Mouse (Mus musculus) lung, postnatal 36 days (tissue): ENCODE measurements at regions not wholly inside any gene's neighbourhood (a gene's known extent, or its start where the extent isn't known, plus 50 kb on each side); places are given as distances from the start of the nearest gene placed in this dataset.

Experiments used
- DNase-seq: peaks from one replicate; pipeline ENCODE4 v3.0.0; 2022; ENCODE audit warnings: mixed read lengths

DNA sequence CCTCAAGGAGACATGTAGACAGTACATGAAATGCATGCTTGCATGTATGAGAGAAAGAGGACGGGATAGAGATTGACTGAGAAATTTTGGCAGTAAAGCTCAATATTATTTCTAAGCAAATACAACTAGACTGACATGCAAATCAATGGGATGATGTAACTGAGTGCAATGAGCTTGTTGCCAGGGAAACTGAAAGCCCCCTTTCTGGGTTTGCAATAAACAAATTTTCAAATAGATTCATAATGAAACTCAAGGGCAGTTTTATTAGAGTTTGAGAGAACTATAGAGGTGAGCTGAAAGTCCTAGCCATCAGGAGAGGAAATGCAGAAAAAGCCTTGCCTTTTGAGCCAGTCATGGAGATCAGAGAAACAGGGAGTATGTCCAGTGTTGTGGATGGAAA lies 460.2 kb downstream of the Arl4a start:
- DNase-seq: no peak

DNA sequence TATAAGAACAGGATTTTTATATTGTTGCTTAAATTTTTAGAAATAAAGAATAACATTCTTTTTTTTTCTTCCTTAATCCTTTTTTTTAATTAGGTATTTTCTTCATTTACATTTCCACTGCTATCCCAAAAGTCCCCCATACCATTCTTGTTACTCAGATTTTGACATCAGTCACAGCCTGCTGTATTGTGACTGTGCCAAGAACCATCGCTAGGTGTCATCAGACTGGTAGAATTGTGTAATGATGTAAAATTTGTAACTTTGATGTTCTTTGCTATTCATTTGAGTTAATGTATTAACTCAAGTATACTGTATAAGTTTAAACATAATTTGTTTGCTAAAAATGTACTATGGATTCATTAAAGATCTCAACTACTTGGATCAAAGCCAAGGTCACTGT lies 465.0 kb downstream of the Arl4a start:
- DNase-seq: no peak

DNA sequence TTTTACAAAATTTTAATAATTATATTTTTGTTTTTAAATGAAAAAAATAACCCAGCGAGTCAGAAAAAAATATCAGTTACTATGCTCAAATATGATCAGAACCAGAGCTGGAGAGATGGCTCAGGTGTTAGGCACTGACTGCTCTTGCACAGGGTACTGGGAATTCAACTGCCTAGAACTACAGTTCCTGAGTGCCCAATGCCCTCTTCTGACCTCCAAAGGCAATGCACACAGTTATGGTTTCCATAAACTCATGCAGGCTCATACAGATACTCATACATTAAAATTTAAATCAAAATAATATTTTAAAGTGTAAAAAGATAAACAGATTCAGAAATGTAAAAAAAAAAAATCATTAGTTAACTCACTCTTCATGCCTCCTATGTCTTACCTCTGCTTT lies 465.7 kb downstream of the Arl4a start:
- DNase-seq: no peak

DNA sequence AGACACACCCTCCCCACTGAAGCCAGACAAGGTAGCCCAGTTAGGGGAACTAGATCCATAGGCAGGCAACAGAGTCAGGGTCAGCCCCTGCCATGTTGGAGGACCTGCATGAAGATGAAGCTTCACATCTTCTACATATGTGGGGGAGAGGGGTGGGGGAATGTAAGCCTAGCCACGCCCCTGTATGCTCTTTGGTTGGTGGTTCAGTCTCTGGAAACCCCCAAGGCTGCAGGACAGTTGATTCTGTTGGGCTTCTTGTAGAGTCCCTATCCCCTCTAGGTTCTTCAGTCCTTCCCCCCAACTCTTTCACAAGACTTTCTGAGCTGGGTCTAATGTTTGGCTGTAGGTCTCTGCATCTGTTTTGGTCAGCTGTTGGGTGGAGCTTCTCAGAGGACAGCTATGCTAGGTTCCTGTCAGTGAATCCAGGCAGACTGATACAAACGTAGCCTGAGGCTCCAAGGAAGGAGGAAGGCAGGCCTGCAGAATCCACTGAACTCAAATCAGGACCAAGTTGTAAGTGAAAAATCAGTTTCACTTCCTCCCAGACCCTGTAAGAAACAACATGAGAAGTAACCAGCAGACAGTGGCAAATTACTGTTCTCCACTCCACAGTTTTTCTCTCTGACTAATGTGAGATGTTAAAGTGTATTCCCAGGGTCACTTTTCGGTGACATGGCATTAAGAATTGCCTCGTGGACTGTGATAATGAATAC lies 476.9 kb downstream of the Arl4a start:
- DNase-seq: no peak

DNA sequence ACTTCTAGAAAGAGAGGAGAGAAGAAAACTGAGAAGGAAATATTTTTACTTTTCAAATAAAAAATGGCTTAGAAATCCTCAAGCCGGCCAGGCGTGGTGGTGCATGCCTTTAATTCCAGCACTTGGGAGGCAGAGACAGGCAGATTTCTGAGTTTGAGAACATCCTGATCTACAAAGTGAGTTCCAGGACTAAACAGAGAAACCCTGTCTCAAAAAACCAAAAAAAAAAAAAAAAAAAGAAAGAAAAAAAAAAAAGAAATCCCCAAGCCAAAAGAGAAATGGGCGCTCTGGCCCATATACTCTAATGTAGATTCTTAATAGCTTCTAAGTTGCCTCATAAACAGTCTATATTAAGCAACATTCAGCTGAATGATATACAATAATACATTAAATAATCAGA lies 479.3 kb downstream of the Arl4a start:
- no peak for DNase-seq

DNA sequence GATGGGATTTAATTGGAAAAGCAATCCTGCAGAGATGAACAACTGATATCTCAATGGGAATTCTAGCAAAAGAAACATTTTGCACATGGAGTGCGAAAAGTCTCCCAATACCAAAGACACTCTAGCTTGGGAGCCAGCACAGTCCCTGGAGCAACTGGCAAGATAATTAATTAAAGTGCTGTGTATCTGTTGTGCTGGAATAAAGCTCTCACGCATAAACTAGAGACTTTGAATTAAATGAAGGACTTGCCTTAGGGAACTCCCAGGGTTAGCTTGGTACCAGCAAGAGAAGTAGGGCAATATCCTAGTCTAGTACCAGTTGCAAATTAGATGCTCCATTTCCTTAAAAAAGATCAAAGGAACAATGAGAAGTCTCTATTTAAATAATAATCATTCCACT lies 501.5 kb downstream of the Arl4a start:
- no peak for DNase-seq

DNA sequence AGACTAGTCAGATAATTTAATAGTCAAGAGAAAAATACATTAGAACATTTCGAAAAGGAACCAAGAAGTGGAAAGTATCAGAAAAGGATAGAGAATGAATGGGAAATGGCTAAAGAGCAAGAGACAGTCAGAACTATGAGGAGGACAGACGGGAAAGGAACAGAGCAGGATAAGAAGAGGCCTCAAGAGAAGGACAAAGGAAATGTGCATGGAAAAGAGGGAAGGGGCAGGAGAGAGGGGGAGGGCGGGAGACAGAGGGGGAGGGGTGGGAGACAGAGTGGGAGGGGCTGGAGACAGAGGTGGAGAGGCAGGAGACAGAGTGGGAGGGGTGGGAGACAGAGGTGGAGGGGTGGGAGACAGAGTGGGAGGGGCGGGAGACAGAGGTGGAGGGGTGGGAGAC lies 509.7 kb downstream of the Arl4a start:
- no peak for DNase-seq

DNA sequence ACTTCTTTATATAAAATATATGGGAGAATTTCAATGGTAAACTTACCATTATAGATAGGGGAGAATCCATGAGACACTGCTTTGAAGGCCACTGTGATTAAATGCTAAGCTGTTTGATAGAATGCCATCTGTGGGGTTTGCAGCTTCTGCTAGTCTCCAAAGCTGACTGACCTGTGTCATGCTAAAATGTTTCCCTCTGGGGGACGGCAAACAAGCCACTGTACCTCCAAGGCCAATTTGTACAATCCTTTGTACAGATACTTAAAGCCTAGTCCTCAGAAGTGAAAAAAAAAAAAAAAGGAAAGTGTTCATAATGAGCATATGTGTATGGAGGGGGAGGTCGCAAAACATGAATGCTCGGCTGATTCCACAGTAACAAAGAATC lies 510.6 kb downstream of the Arl4a start:
- DNase-seq: no peak

DNA sequence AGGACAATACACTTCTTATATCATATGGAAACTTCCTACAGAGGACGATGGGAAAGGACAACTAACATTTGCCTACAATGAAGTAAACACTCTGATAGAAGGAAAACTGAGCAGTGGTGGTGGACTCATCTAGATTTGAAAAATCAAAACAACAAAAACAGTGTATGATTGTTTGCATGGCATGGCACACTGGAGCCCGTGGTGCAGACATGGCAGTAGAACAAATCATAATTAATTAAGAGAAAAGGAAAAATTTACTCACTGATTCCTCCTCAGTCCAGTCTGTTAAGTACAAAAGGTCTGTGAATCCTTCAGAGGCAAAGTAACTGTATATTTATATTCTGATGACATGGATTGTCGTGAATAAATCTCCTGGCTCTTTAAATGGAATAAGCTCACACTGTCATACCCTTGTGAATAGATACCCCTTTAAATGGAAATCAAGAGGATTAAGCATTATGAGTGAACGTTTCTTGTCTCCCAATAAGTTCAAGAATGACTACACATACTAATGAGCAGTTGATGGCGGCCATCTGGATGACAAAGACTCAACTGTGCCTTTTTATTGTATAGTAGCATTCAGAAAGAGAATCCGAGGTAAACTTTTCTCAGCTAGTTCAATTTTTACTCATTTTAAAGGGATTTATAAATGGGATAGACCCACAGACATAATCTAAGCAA lies 511.1 kb downstream of the Arl4a start:
- no peak for DNase-seq

DNA sequence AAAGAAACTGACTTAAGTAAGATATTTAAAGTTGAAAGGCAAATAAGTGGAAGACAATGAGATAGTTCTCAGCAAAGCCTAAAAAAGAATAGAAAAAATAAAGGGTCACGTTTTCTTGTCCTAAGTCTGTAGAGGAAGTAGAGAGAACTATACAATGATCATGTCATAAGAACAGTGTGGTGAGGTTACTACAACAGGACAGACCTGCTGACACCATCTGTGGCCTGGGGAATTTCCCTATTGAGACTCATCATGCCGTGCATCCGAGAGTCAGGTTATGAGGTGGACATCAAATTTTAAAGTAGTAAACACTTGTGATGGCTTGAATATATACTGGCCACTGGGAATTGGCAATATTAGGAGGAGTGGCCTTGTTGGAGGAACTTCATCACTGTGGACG lies 522.1 kb downstream of the Arl4a start:
- DNase-seq: no peak

DNA sequence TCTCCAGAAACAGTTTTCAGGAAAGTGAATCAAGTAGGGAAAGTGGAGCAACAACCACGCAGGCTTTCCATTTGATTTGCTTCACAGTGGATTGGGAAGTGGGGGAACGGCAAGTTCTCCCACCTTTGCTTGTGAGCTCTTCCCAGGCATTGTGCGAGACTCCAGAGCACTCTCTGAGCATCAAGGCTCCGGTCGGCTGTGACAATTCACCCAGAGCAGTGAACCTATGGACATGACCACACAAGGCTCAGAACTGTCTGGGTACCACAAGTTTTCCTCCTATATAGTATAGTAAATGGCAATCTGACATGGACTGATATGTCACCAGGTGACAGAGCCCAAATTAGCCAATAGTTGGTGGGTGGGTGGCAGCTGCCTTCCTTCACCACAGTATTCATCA lies 527.0 kb downstream of the Arl4a start:
- no peak for DNase-seq

DNA sequence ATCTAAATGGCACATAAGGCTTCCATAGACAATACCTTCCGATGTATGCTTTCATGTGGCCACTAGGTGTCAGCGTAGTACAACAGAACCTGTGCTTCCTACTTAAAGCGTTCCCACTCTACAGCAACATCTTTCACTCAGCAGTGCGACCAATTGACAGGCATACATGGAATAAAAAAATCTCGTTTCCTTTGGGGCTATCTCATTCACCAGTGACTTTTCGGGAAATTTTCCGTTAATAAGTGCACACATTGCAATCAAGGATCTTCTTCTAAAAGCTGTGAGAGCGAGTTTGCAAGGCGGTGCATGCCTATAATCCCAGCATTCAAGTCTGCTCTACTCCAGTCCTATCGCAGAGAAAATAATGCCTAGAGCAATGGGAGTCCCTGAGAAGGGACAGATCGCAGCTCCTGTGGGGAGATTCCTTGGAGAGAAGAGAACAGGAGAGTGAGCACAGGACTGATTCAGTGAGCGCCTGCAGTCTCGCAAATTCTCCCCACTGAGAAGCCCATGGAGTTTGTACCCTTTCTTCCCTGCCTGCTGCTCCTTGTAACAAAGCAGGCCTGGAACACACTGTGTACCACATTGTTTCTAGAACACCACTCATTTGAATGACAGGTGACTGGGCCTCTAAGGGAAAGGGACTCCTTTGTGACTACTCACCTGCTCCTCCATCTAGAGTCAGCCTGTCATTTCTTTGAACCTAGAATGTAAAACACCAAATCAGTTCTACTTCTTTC lies 527.6 kb downstream of the Arl4a start:
- DNase-seq: peak; percentile 81

DNA sequence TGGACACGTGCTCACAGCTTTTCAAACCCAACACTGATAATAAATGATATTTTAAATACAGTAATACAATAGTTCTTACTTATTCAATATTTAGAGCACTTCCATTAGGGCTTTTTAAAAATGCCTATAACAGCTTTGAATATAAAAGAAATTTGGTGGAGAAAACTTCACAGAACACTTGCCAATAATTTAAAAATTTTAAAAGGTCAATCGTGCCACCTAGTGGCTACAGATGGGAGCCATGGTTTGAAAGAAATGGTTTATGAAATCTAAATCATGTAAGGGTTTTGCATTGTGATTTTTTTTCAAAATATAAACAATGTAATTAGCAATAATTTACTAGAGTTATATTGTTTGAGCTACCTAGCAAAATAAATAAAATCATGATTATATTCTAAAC lies 541.6 kb downstream of the Arl4a start:
- DNase-seq: peak; percentile 42

DNA sequence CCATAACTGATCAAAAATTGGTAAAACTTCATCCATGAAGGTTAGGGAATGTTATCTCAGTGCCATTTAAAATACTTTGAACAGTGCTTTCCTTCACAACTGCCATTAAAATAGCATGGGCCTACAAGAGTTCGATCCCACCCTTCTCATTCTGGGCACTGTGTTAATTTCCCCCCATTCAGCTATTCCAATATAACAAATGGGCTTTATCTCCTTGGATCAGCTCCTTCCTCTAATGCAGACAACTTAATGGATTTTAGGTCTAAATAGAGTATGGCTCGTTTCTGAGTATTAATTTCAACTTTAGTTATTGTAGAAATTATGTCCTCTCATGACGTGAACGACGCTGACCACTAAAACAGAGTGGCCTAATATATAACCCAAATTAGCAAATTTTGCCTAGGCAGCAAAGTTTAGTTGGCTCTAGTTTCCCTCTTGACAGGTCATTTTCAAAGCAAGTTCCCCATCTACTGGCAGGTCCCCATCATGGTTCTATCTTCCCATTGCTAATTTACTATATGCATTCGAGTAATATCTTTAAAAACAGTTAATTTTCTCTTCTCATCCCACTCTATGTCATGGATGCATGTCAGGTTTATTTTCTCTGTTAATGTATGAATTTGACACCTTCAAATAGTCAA lies 544.1 kb downstream of the Arl4a start:
- DNase-seq: peak; percentile 2

DNA sequence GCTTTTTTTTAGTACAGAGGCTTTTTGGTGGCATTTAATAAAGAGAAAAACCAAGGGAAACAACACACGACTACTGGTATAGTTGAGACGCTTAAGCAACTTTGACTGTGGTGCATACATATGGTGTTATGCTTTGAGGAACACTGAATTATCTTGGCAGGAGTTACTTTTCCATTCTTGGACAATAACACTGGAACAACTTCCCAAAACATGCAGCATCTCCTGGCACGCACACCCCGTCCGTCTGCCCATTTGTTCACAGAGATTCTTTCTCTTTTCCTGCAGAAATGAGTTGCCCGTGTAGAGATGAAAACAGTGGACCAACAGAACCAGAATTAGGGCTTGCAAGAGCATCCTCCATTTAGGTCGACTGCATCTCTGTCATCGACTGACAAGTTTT lies 544.7 kb downstream of the Arl4a start:
- DNase-seq: no peak

DNA sequence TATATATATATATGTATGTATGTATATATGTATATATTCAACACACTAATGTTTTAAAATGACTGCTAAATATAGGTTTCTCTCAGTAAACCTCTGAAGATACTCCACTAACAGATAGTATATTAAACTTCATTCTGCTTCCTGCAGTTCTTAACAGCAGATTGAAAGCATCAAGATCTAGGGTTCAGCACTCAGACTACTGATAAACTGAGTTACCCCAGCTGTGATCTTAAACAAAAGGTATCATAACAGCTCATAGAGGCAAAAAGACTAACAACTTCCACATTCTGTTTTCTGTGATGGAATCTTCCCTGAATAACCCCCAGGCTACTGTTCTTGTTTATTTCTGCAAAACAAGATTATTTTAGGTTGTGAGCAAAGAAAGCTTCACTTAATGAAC lies 564.8 kb downstream of the Arl4a start:
- no peak for DNase-seq
